Mouse (Mus musculus): ENCODE results near the gene Plscr2.

The Plscr2 gene

DNA sequence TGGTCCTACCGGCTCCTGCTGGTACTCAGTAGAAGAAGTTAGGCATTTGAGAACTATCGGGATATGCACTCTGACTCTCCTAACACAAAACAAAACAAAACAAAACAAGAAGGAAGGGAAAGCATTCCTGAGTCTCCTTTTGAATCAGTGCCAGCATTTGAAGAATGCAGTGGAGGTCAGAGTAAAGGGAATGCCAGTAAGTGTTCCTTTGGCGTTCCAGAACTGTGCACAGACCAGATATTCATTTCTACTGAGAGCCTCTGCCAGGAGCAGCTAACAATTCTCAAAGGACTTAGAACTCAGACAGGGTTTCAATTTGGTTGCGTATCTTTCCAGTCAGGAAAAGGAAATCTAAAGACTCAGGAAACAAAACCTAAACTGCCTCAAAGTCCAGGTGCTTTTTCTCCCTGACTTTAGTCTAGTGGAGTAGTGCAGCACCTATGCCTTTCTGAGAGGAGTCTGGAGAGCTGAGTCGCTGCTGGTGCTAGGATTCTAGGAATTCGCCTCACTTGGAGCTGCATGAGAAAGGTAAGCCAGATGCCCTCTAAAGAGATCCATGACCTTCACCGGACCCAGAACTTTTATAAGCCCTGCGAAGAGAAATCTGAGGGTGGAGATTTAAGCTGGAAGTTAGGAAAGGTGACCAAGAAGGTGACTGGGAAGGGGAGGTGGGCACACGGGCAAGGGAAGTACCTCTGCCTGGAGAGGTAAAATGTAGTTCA is at the start of gene Plscr2:
Gene Plscr2 (plus strand): TSS at position 117 of the 722 bp plus-strand sequence.
- DNase-seq (ENCODE audit: low spot score in 2 of 2): no peak

DNA sequence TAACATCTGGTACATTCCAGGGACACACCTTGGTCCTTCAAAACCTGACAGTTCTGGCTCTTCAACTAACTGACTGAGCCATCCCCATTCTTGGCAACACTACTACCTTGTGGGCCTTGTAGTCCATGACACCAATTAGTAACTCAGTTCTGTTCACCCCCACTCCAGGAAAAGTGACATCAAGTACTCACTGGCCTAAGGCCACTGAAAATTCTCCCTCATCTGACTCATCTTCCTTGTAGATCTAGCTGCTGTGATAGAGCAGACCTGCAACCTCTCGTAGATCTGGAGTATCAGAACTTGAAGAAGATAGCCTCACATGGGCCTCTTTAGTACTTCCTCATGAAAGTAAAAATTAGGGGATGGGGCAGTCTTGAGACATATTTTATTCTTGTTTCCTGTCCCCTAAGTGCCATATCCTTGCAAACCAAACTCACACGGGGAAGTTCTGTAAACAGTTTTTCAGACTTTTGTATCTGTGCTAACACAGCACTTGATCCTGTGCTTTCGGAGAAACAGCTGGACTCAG is 49.2 kb upstream of the Plscr2 start:
- DNase-seq (ENCODE audit: low spot score in 2 of 2): no peak

DNA sequence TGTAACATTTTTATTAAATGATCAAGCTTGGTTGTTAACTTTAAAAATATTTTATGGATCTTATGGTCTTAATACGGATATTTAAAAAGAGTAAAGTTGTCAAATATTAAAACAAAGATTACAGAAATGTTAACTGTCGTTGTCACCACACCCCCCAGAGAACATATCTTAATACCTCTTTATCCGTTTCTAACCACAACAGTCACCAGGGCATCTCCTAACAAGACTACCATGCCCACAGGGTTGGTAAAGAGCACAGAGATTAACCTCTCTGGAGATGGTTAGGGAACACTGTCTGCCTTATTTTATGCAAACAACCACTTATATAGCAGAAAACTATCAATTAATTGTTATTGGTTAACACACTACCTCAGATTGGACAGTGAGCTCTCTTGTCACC is 48.6 kb upstream of the Plscr2 start:
- DNase-seq (ENCODE audit: low spot score in 2 of 2): no peak

DNA sequence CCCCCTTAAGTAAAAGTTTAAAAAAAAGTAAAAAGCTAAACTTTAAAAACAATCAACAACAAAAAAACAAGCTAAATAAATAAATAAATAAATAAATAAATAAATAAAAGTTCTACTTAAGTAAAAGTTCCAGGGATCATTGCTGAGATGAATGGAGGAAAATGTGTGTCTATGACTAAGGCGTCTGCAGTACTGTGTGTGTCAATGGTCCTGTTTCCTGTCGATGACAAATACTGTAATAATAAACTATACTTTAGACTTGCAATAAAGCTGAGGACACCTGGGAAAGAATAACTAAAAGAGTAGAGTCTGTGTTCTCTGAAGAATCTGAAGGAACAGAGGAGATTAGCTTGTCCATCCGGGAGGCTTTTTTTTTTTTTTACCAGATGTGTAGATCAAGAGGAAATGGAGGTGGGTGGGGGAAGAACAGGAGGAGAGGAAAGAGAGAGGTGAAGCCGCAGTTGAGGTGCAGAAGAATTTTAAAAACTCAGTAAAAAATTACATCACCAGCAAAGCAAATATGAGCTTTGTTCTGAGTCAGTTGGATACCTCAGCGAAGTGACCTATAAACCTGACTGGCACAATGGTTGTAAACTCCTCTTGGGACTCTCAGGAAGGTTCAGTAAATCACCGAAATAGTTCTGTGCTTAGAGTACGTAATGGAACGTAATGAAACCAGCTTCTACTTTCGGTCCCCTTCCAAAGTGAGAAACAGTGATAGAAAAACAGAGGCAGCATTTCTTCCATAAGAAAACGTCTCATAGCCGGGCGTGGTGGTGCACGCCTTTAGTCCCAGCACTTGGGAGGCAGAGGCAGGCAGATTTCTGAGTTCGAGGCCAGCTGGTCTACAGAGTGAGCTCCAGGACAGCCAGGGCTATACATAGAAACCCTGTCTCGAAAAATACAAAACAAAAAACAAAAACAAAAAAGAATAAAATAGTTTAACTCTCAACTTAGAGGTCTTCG is 46.3 kb upstream of the Plscr2 start:
- no peak for DNase-seq (ENCODE audit: low spot score in 2 of 2)

DNA sequence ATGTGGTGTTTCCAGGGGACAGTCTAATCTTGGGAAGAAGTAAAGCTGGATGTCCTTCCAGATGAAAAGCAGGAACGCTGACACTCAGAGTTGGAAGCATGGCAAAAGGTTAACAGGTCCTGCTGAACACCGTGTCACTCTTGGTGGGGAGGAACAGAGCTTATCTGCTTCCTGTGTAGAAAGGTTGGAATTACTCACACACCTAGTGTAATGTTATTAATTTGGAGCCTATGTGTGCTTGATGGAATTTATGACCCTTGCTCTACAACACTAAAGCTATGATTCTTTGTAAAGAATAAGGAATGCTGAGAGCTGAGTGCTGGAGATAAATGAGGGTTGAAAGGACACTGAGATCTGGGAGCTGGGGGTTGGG is 45.6 kb upstream of the Plscr2 start:
- no peak for DNase-seq (ENCODE audit: low spot score in 2 of 2)

DNA sequence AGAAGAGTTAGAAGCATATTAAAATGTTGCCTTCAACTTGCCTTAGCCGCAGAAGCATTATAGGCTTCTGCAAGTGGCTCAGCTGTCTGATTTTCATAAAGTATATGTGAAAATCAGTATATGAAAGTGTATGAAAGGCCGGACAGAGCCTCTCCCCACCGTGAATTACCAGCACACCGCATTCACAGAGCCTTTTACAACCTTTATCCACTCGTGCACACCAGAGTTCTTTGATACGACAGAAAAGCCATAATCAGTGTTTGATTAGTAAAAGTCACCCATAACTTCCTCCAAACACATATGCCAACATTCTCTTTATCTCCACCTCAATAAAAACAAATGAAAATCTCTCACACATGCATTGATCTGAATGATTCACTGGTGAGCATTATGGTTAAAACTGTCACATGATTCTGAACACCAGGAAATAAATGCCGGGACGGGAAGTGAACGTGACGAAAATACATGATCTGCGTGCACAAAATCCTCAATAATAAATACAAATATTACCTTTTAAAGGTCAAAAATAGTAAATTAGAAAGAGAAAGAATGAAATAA is 40.4 kb upstream of the Plscr2 start:
- no peak for DNase-seq (ENCODE audit: low spot score in 2 of 2)

DNA sequence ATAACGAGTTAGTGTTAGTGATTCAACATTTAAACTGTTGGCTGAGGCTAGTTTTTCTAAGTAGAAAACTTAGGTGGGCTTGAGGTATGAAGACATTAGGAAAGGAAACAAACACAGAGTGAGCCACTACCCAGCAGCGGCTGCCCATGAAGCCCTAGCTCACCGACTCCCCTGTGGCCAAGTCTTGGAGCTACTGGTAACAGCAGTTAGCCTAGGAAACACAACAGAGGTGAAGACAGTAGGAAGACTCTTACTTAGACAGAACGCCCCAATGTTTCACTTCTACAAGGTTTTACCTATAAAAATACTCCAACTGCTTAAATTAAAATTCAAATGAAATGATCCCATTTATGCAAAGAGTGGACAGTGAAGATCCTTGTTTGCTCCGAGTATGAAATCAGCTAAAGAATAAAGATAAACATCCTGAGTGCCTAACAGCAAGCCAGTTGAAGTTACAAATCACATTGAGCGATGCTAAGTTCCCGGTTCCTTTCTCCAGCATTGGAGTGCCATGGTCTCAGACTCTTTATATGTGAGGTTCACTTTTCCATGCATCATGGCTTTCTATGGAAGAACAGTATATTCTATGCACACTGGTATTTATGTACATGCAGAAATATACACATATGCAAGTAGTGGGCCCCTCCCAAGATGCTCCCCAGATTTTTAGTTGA is 26.5 kb upstream of the Plscr2 start:
- DNase-seq (ENCODE audit: low spot score in 2 of 2): no peak

DNA sequence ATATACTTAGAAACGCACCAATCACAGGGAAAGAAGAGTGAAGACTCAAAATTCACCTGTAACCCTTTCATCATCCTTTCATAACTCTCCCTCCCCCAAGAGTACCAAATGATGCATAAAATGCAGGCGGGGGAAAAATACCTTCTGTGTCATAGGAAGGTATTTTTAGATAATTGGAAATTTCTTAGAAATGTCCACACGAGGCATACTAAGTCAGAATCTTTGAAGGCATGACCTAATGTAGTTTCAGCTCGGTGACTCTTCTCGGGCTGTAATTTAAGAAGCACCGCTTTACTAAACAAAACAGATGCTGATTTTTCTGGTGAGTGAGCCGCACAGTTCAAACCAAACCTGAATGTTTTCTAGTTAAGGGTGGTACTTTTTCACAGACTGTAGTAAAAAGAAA is 26.0 kb upstream of the Plscr2 start, which contains the start of gene Plscr1:
Gene Plscr1 (plus strand): TSS at position 304 of the 406 bp plus-strand sequence.
- DNase-seq (ENCODE audit: low spot score in 2 of 2): no peak

DNA sequence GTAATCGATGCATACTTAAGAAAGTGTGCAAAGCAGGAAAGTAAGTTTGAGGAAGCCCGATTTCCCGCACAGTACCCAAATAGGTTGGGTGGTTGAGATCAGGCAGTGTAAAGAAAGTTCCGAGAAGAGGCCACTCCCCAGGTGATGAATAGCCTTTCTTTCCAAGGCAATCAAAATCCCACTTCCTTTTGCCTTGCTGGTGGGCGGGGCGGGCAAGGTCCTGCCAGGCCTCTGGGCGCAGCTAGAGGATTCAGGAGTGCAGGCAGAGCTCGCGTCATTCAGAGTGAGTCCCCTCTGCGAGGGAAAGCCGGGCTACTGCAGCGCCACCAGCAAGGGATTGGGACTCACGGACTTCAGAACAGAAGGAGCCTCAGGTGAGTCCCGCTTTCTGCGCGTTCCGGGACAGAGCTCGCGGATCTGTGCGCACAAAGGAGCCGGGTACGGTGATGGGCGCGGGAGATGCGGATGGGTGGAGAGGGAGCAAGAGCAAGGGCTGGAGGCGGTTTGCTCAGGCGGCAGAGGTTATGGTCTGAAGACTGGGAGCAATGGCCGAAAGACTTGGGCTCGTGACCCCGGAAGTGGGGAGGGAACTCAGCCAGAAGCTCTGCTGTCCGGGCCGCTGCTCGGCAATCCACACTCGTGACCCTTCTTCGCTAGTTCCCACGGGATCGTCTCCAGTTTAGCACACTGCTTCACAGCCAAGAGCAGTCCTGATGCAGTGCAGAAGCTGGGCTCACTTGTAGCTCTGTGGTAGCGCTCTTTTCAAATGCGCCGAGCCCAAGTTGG is 25.2 kb upstream of the Plscr2 start:
- DNase-seq (ENCODE audit: low spot score in 2 of 2): peak; percentile 27 to 41

DNA sequence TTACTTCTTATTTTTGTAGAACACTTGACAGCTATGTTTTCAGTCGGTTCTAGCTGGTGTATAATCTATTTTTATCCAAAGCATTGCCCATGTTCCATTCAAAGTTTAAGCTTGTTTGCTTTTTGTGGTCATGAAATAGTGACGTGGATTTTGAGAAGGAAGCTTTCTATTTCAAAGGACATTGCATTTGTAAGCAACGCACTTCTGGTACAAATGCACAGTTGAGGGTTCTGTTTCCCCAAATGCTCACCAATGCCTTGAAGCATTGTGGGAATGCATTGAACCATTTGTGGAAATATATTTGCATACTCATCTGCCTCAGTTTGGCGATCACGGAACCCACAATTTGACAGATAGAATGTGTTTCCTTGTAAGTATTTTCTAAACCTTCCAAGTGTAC is 22.7 kb upstream of the Plscr2 start:
- DNase-seq (ENCODE audit: low spot score in 2 of 2): no peak

DNA sequence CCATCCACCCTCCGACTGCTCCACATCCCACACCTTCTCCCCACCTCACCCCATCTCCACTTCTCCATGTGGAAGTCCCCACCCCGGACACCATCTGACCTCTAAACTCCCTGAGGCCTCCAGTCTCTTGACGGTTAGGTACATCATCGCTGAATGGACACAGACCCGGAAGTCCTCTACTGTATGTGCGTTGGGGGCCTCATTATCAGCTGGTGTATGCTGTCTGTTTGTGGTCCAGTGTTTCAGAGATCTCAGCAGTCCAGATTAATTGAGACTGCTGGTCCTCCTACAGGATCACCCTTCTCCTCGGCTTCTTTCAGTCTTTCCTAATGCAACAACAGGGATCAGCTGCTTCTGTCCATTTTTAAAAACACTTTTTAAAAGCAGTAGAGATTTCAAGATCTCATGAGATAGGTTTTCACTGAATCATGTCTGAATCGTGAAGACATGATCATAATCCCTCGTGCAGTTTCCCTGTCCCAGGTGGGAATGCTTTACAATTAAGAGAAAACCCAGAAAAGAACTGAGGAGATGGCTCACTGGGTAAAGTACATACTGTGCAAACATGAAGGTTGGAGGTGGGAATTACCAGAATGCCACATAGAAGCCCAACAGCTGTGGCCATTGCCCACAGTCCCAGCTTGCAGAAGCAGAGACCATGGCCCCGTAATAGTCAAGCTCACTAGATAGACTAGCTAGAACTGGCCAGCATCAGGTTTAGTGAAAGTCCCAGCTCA is 21.6 kb upstream of the Plscr2 start:
- DNase-seq (ENCODE audit: low spot score in 2 of 2): no peak

DNA sequence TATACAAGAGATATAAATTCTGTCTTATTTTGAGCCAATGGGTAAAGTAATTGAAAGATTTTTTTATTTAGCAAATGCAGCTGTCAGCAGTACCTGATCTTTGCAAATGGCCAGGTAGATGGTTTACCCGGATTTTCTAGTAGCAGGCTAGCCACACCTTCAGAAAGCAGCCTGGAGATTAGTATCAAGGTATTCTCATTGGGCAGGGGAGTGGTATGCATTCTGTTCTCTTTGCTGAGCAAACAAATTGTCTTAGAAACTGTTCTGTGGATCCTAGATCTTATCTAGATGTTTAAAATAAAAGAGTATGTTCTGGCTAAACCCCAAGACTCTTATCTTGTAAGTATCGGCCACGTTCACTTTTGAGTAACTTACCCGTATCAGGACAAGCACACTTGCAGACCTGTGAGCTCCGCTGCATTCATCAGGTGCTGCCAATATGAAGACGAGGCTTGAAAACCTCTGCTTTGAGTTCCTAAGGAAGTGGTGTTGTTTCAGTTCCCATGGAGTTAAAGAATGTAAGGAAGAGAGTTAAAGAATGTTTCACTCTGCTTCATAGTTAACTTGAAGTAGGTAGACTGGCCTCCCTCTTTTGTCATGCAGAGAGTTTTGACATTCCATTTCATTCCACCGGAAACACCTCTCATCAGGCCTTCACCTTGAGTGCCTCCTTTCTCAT is 14.8 kb upstream of the Plscr2 start:
- no peak for DNase-seq (ENCODE audit: low spot score in 2 of 2)

DNA sequence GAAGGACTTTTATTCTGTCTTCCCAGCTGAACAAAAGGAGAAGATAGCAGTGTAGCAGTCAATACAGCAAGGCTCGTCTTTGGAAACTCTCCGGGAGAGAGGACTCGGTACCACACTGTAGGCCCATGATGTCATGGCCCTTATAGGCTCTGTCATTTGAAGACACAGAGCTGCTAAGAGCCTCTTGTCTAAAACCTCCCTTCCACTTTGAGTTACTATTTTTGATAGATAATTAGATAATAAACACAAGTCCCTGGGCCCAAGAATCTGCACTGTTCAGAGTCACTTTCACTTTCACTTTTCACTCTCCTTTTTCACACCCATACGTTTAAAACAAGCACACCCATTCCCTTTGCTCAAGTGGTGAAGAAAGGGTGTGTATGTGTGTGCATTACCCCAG is 9.7 kb upstream of the Plscr2 start:
- no peak for DNase-seq (ENCODE audit: low spot score in 2 of 2)

DNA sequence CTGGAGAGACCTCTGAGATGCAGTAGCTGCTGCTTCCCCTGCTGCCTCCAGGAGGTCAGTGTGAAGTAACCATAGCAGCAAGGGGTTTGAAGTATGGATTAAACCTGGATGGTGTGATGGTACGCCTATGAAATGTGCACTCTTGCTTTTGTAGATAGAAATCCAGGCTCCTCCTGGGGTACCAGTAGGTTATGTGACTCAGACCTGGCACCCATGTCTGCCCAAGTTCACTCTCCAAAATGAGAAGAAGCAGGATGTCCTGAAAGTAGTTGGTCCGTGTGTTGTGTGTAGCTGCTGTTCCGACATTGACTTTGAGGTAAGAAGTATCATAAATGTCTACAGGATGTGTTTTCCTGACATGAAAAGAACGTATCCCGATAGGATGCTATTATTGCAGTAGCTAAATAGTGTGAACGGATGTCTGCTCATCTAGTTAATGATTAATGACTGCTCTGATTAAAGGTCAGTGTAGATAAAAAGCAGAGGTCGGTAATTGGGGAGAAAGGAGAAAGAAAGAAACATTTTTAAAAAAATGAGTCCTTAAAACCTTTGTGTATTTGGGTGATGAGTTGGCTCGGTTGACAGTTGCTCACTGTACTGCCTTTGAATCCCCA is 8.7 kb upstream of the Plscr2 start:
- DNase-seq (ENCODE audit: low spot score in 2 of 2): no peak

DNA sequence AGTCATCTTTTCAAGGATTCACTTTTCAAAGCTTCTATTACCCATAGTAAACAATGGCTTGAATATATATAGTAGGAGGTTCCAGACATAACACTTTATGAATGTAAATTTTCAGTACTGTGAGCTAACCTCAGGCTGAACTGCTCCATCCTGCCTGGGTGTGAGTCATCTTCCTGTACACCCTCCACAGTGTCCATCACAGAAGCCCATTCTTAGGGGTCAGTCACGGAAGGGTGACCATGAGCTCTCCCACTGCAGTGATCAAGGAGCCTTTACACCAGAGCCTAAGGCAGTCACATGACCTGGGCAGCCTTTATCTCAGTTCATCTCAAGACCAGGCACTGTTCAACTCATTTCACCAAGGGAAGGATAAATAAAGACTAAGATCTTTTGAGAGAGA is 7.7 kb upstream of the Plscr2 start:
- DNase-seq (ENCODE audit: low spot score in 2 of 2): no peak

DNA sequence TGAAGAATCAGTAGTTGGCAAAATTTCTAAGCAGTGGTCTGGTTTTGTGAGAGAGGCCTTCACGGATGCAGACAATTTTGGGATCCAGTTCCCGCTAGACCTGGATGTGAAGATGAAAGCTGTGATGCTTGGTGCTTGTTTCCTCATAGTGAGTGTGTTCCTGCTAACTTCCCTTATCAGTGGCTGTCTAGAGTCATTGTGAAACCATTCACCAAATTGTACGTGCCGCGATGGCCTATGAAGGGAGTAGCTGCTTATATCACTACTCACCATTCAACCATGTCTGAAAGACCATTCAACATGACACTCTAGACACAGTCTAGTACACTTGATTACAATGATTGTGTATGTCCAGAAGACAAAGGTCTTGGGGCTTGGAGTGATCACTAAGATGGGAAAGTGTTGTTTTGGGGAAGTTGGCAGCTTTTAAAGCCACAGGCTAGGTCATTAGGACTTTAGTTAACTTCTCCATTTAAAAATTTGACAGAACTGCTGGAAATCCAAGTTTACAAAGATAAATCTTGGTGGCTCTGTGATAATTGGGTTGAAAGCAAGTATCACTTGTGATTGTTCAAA is 5.5 kb upstream of the Plscr2 start:
- no peak for DNase-seq (ENCODE audit: low spot score in 2 of 2)

DNA sequence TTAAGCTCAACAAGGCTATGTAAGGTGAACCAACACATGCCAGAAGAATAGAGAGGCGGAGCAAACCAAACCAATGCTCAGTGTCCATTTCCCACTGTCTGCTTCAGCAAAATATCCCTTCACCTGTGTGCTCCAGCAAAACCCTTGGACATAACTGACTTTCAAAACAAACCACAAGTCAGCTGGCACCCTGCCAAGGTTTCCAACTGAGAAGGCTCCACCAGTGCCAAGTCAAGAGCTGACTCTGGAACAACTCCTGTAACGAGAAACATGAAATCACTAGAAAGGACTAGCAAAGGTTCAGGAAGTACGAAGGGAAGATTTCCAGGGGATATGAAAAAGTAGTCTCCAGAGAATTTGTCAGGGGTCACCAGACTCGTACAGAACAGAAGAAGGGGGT is 4.5 kb upstream of the Plscr2 start:
- DNase-seq (ENCODE audit: low spot score in 2 of 2): peak in 1 of 2 experiments; percentile 10

DNA sequence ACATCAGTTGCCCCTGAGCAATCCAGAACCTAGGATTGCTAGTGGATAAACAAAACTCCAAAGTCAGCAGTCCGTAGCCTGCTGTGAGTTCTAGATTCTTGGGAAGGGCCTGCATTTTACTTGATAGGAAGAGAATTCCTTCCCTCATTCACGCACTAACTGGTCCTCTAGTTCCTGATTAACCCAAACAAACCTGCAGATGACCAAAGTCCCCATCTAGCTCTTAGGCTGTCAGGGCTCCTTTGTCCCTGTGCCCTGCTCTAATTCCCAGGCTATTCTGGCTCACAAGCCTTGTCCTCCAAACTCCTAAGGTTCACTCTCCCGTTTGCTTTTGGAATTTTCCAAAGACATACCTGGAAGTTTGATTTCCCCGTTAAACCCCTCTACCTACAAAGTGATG is 2.8 kb upstream of the Plscr2 start:
- DNase-seq (ENCODE audit: low spot score in 2 of 2): no peak

DNA sequence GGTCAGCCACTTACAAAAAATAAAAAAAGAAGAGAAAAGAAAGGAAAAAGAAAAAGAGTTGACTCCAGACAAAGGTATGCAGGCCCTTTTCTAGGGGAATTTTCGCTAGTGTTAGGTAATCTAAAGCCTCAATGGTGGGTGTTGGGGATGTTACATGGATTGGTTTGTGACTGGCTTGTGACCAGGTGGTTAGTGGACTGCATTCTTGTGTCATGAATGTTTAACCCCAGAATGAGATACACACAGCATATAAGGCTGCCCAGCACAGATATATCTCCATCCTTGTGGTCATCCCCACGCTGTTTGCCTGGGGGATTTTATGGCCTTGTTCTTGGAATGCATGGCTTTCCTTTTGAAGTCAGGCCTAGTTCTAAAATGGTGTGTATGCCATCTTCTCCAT is 2.1 kb upstream of the Plscr2 start:
- DNase-seq (ENCODE audit: low spot score in 2 of 2): no peak

Data from right cerebral cortex, adult 2 months (tissue).